Mouse (Mus musculus) bone marrow macrophage, adult 2 months (primary cell): ENCODE measurements at regions not wholly inside any gene's neighbourhood (a gene's known extent, or its start where the extent isn't known, plus 50 kb on each side); places are given as distances from the start of the nearest gene placed in this dataset.

Experiments
- H3K27ac ChIP-seq: 2 replicates; pipeline ENCODE4 v1.5.1; 2012; ENCODE audit warnings: low read depth, low read length; ENCODE audit not compliant: insufficient read depth
- H3K4me1 ChIP-seq: 2 replicates; pipeline ENCODE4 v1.6.1; 2012; ENCODE audit warnings: low read length; ENCODE audit not compliant: control insufficient read depth, insufficient read depth
- H3K4me3 ChIP-seq: 2 replicates; pipeline ENCODE4 v1.5.1; 2012; ENCODE audit warnings: mild to moderate bottlenecking, low read length, moderate library complexity; ENCODE audit not compliant: insufficient read depth
- CTCF ChIP-seq: IDR thresholded peaks from 2 replicates; pipeline ENCODE4 v1.5.1; 2012; ENCODE audit warnings: low read depth, mild to moderate bottlenecking, low read length, moderate library complexity
- POLR2A ChIP-seq: IDR thresholded peaks from 2 replicates; pipeline ENCODE4 v1.6.1; 2012; ENCODE audit warnings: mild to moderate bottlenecking, low read depth, low read length, borderline replicate concordance

GRCm38 (mm10) chr13:43887284-43887683 lies 102.7 kb downstream of the Cd83 start:
- Histone ChIP-seq H3K4me1 (no peaks in the 10 kb centered on the region), H3K4me3 (no peak overlapping the region), H3K27ac (no peak overlapping the region)
- no peak for TF ChIP-seq CTCF
- no peak for TF ChIP-seq POLR2A

GRCm38 (mm10) chr13:43891928-43892327 lies 107.4 kb downstream of the Cd83 start:
- TF ChIP-seq POLR2A (no peak), CTCF (no peak)
- Histone ChIP-seq H3K4me3 (no peak overlapping the region), H3K4me1 (no peaks in the 10 kb centered on the region), H3K27ac (no peak overlapping the region)

- no peaks in the 10 kb centered on the region for H3K4me1 ChIP-seq
- no peak overlapping the region for H3K4me3 ChIP-seq
- H3K27ac ChIP-seq, result no peak overlapping the region
- no peak for TF ChIP-seq POLR2A
Observed at GRCm38 (mm10) chr13:43895990-43896389, 111.4 kb downstream of the Cd83 start.

GRCm38 (mm10) chr13:43897046-43897445 lies 112.5 kb downstream of the Cd83 start:
- Histone ChIP-seq H3K4me1 (no peaks in the 10 kb centered on the region), H3K4me3 (no peak overlapping the region)
- TF ChIP-seq CTCF, result no peak
- TF ChIP-seq POLR2A, result no peak

GRCm38 (mm10) chr13:43898555-43899258 lies 114.1 kb downstream of the Cd83 start:
- Histone ChIP-seq H3K4me3 (no peak overlapping the region), H3K4me1 (no peaks in the 10 kb centered on the region), H3K27ac (no peak overlapping the region)
- TF ChIP-seq CTCF, result no peak

More at GRCm38 (mm10) chr13:43897046-43897445, 112.5 kb downstream of the Cd83 start:
- no peak overlapping the region for H3K27ac ChIP-seq

- H3K27ac ChIP-seq, result no peak overlapping the region
- no peak overlapping the region for H3K4me3 ChIP-seq
- no peaks in the 10 kb centered on the region for H3K4me1 ChIP-seq
Observed at GRCm38 (mm10) chr13:43900115-43900514, 115.5 kb downstream of the Cd83 start.

GRCm38 (mm10) chr13:43900758-43901157 lies 116.2 kb downstream of the Cd83 start:
- no peaks in the 10 kb centered on the region for H3K4me1 ChIP-seq
- H3K4me3 ChIP-seq, result no peak overlapping the region
- no peak for TF ChIP-seq CTCF
- TF ChIP-seq POLR2A, result no peak
- H3K27ac ChIP-seq, result no peak overlapping the region

More at GRCm38 (mm10) chr13:43900115-43900514, 115.5 kb downstream of the Cd83 start:
- TF ChIP-seq POLR2A, result no peak
- no peak for TF ChIP-seq CTCF

GRCm38 (mm10) chr13:43903391-43903790 lies 118.8 kb downstream of the Cd83 start:
- no peak overlapping the region for H3K4me3 ChIP-seq
- H3K4me1 ChIP-seq, result no peaks in the 10 kb centered on the region
- TF ChIP-seq CTCF, result no peak
- TF ChIP-seq POLR2A, result no peak
- H3K27ac ChIP-seq, result no peak overlapping the region

GRCm38 (mm10) chr13:43904291-43904690 lies 119.7 kb downstream of the Cd83 start:
- Histone ChIP-seq H3K4me1 (no peaks in the 10 kb centered on the region), H3K4me3 (no peak overlapping the region), H3K27ac (no peak overlapping the region)
- TF ChIP-seq CTCF, result no peak
- TF ChIP-seq POLR2A, result no peak

GRCm38 (mm10) chr13:43906241-43906640 lies 121.7 kb downstream of the Cd83 start:
- Histone ChIP-seq H3K4me3 (no peak overlapping the region), H3K27ac (no peak overlapping the region), H3K4me1 (no peaks in the 10 kb centered on the region)
- TF ChIP-seq POLR2A (no peak), CTCF (no peak)

GRCm38 (mm10) chr13:43907425-43907824 lies 122.8 kb downstream of the Cd83 start:
- Histone ChIP-seq H3K4me1 (no peaks in the 10 kb centered on the region), H3K27ac (no peak overlapping the region), H3K4me3 (no peak overlapping the region)
- TF ChIP-seq POLR2A (no peak), CTCF (no peak)
